Mouse (Mus musculus): ENCODE data around the gene Arhgap19. TPM values are rescaled to one million over a fixed set of nuclear protein-coding genes. Genes with fewer than 3 reads are reported as not detected.

Gene Arhgap19
- total and polyA plus RNA-seq, 2 experiments, result 1.2 to 1.9 TPM

DNA sequence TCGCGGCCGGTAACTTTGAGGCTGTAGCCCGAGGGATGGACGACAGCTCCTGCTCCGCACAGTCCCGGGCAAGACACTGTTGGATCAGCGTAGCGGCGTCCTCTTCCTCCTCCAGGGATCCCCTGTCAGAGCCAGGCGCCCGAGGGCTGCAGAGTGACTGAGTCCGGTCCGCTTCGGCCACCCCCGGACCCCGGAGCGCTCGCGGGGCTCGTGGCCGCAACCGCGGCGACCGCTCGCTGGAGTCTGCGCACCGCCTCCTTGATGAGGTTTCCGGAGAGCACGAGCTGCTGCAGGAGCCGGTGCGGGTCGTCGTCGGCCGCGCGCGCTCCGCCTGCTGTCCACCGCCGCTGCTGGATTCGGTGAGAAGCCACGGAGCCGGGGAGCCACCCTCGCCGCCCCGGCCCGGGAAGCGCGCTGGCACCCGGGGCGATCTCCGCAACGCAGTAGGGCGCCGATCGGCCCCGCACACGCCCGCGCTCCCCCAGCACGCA, 45.3 kb upstream of the Arhgap19 start:
- no peak for TF ChIP-seq POLR2A (IDR thresholded peaks at IDR 0.05; ENCODE audit: extremely low read depth, insufficient read depth, low read length)
- TF ChIP-seq CTCF (IDR thresholded peaks at IDR 0.05; ENCODE audit: low read depth, low read length), result no peak
- DNase-seq (ENCODE audit: extremely low read depth, low read depth, low spot score), result peak; percentile 19
- Histone ChIP-seq H3K79me2 (ENCODE audit: control insufficient read depth, insufficient read depth, low read length) (no peaks in the 10 kb centered on the region; the same call in 1 of the 2 replicates), H3K27me3 (ENCODE audit: control insufficient read depth, insufficient read depth, low read length) (no peaks in the 10 kb centered on the region), H3K27ac (replicated peaks; ENCODE audit: insufficient read depth, low read depth, low read length) (peak overlapping the region; percentile 9; the same call in 1 of the 2 replicates), H3K4me1 (ENCODE audit: control insufficient read depth, insufficient read depth, low read length) (peaks cover 3% of the 10 kb centered on the region), H3K36me3 (ENCODE audit: control insufficient read depth, insufficient read depth, low read length) (no peaks in the 10 kb centered on the region), H3K4me3 (ENCODE audit: insufficient read depth, low read depth, low read length) (peak overlapping the region; percentile 72), H3K9ac (ENCODE audit: low read depth, low read length) (peak overlapping the region; percentile 88)
- 1% methylated on average over 64 of the region's 64 CpGs for WGBS

- Histone ChIP-seq H3K4me3 (ENCODE audit: insufficient read depth, low read depth, low read length) (peak overlapping the region; percentile 72), H3K36me3 (ENCODE audit: control insufficient read depth, insufficient read depth, low read length) (no peaks in the 10 kb centered on the region), H3K27me3 (ENCODE audit: control insufficient read depth, insufficient read depth, low read length) (no peaks in the 10 kb centered on the region), H3K9ac (ENCODE audit: low read depth, low read length) (peak overlapping the region; percentile 88), H3K4me1 (ENCODE audit: control insufficient read depth, insufficient read depth, low read length) (peaks cover 3% of the 10 kb centered on the region), H3K27ac (replicated peaks; ENCODE audit: insufficient read depth, low read depth, low read length) (no peak overlapping the region), H3K79me2 (ENCODE audit: control insufficient read depth, insufficient read depth, low read length) (no peaks in the 10 kb centered on the region; the same call in 1 of the 2 replicates)
- DNase-seq (ENCODE audit: extremely low read depth, low read depth, low spot score), result peak; percentile 34
- TF ChIP-seq POLR2A (IDR thresholded peaks at IDR 0.05; ENCODE audit: extremely low read depth, insufficient read depth, low read length), result no peak
- peak; percentile 61 for TF ChIP-seq CTCF (IDR thresholded peaks at IDR 0.05; ENCODE audit: low read depth, low read length)
- 8% methylated on average over 21 of the region's 21 CpGs for WGBS
These were observed 44.7 kb upstream of the Arhgap19 start for GRCm38 (mm10) chr19:41846366-41847090.

GRCm38 (mm10) chr19:41844345-41844744, 42.5 kb upstream of the Arhgap19 start:
- Histone ChIP-seq H3K4me1 (ENCODE audit: control insufficient read depth, insufficient read depth, low read length) (peaks cover 3% of the 10 kb centered on the region), H3K27ac (replicated peaks; ENCODE audit: insufficient read depth, low read depth, low read length) (no peak overlapping the region), H3K27me3 (ENCODE audit: control insufficient read depth, insufficient read depth, low read length) (no peaks in the 10 kb centered on the region), H3K36me3 (ENCODE audit: control insufficient read depth, insufficient read depth, low read length) (no peaks in the 10 kb centered on the region), H3K4me3 (ENCODE audit: insufficient read depth, low read depth, low read length) (no peak overlapping the region), H3K79me2 (ENCODE audit: control insufficient read depth, insufficient read depth, low read length) (no peaks in the 10 kb centered on the region; the same call in 1 of the 2 replicates), H3K9ac (ENCODE audit: low read depth, low read length) (no peak overlapping the region)
- no peak for TF ChIP-seq POLR2A (IDR thresholded peaks at IDR 0.05; ENCODE audit: extremely low read depth, insufficient read depth, low read length)
- TF ChIP-seq CTCF (IDR thresholded peaks at IDR 0.05; ENCODE audit: low read depth, low read length), result peak; percentile 10; the same call in 1 of the 2 replicates
- DNase-seq (ENCODE audit: extremely low read depth, low read depth, low spot score), result no peak
- WGBS, result 90% methylated on average over 6 of the region's 6 CpGs

GRCm38 (mm10) chr19:41842706-41843105, 40.9 kb upstream of the Arhgap19 start:
- Histone ChIP-seq H3K79me2 (ENCODE audit: control insufficient read depth, insufficient read depth, low read length) (no peaks in the 10 kb centered on the region; the same call in 1 of the 2 replicates), H3K4me1 (ENCODE audit: control insufficient read depth, insufficient read depth, low read length) (peaks cover 9% of the 10 kb centered on the region), H3K9ac (ENCODE audit: low read depth, low read length) (no peak overlapping the region), H3K27ac (replicated peaks; ENCODE audit: insufficient read depth, low read depth, low read length) (no peak overlapping the region), H3K4me3 (ENCODE audit: insufficient read depth, low read depth, low read length) (no peak overlapping the region), H3K36me3 (ENCODE audit: control insufficient read depth, insufficient read depth, low read length) (no peaks in the 10 kb centered on the region), H3K27me3 (ENCODE audit: control insufficient read depth, insufficient read depth, low read length) (no peaks in the 10 kb centered on the region)
- TF ChIP-seq POLR2A (IDR thresholded peaks at IDR 0.05; ENCODE audit: extremely low read depth, insufficient read depth, low read length) (no peak), CTCF (IDR thresholded peaks at IDR 0.05; ENCODE audit: low read depth, low read length) (no peak)
- 86% methylated on average over 4 of the region's 4 CpGs for WGBS
- DNase-seq (ENCODE audit: extremely low read depth, low read depth, low spot score), result no peak

GRCm38 (mm10) chr19:41842196-41842595, 40.3 kb upstream of the Arhgap19 start:
- 97% methylated on average over 4 of the region's 4 CpGs for WGBS
- Histone ChIP-seq H3K79me2 (ENCODE audit: control insufficient read depth, insufficient read depth, low read length) (no peaks in the 10 kb centered on the region; the same call in 1 of the 2 replicates), H3K4me3 (ENCODE audit: insufficient read depth, low read depth, low read length) (no peak overlapping the region), H3K27me3 (ENCODE audit: control insufficient read depth, insufficient read depth, low read length) (no peaks in the 10 kb centered on the region), H3K36me3 (ENCODE audit: control insufficient read depth, insufficient read depth, low read length) (no peaks in the 10 kb centered on the region), H3K9ac (ENCODE audit: low read depth, low read length) (no peak overlapping the region), H3K27ac (replicated peaks; ENCODE audit: insufficient read depth, low read depth, low read length) (no peak overlapping the region), H3K4me1 (ENCODE audit: control insufficient read depth, insufficient read depth, low read length) (peaks cover 14% of the 10 kb centered on the region)
- no peak for DNase-seq (ENCODE audit: extremely low read depth, low read depth, low spot score)
- TF ChIP-seq POLR2A (IDR thresholded peaks at IDR 0.05; ENCODE audit: extremely low read depth, insufficient read depth, low read length) (no peak), CTCF (IDR thresholded peaks at IDR 0.05; ENCODE audit: low read depth, low read length) (no peak)

Data from liver, adult 2 months (tissue).